Mouse (Mus musculus) bone marrow, adult 2 months (tissue): Measurements from ENCODE around the gene Qprt.

ENCODE experiments used
- CTCF ChIP-seq: fragments of 200-500 bp; IDR thresholded peaks from 2 replicates; pipeline ENCODE4 v1.5.1; 2011; ENCODE audit warnings: low read length, control low read depth; ENCODE audit not compliant: control insufficient read depth, insufficient read depth
- POLR2A ChIP-seq: fragments of 200-500 bp; IDR thresholded peaks from 2 replicates; pipeline ENCODE4 v1.6.1; 2011; ENCODE audit warnings: low read depth, mild to moderate bottlenecking, control low read depth, low read length, borderline replicate concordance; ENCODE audit not compliant: control insufficient read depth

DNA sequence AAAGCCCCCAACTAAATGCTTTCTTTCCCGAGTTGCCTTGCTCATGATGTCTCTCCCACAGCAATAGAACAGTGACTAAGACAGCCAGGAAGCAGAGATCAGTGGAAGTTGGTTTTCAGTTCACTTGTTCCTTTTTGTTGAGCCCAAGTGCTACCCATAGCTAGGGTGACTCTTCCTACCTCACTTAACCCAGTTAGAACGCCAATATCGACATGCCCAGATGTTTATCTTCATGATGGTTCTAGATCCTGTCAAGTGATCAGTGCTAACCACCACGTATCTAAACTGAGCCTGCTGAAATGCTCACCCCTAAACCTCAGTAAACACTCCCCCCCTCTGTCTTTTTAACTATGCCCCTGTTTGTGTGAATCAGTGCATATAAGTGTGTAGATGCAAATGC is 22.5 kb downstream of the Qprt start:
- TF ChIP-seq CTCF: no peak
- no peak for TF ChIP-seq POLR2A
